Mouse (Mus musculus): ENCODE results near the gene Znfx1.
"Not testable (repeated sequence)": the region's sequence is repeated elsewhere in the genome, so short reads cannot be mapped to it uniquely, and the experiment has no call there.

Znfx1 gene

DNA sequence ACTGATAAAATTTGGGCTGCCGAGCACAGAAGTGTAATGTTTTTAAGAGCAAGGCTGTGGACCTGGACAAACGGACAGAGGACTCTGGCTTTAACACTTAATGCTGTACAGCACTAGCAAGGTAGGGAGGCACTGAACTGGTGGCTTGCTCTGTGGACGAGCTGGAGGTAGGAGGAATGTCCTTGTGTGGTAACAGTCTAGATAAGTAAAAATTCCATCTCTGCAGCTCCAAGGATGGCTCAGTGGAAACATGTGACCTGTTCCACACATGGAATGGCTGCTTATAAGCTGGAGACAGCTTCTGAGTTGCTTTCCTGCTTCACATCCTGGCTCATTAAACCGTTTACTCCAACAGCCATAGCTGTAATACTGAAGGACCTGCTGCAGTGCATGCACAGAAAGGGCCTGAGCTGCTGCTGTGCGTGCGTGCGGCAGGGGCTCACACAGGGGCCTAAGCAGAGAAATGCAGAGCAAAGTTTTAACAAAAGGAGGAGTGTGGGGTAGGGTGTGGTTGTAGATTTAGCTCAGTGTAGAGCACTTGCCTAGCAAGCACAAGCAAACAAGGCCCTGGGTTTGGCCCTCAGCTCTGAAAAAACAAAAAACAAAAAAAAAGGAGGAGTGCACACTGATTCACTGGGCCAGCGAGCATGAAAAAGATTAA lies 14.0 kb downstream of the Znfx1 start:
- DNase-seq, result no peak

DNA sequence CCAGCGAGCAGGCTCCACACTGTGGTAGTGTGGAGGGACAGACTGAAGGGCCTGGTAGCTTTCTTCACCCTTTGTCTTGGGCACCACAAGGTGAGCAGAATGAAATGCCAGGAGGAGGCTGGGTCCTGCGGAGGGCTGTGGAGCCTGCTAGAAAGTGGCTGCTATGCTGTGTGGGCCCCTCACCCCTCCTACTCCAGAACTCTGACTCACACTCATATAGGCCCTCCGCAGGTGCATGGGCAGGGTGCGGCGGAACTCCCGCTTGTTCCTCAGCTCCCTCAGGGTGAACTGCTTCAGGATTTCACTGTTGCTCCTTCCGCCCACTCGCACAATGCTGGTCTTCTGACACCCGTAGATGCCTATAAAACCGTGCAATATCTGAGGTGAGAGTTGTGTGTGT lies 14.6 kb downstream of the Znfx1 start:
- DNase-seq, result no peak

GRCm38 (mm10) chr2:167043400-167044121 lies 19.3 kb downstream of the Znfx1 start:
- no peak for DNase-seq

DNA sequence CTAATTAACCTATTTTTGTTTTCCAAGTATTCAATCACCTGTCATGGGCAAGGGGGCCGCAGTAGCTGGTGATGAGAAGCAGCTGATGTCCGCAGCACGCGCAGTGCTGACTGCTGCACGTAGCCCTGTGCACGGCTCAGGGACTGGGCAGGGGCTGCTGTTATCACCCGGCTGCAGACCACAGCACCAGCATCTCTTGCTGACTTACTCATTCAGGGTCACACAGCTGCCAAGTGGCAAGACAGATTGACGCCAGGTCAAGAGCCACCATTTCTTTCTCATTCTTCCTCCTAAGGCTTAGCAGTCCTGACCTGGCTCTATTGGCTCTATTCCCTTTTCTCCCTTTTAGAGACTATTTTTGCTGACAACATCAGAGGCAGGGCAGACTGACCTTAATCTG lies 23.4 kb downstream of the Znfx1 start:
- no peak for DNase-seq

DNA sequence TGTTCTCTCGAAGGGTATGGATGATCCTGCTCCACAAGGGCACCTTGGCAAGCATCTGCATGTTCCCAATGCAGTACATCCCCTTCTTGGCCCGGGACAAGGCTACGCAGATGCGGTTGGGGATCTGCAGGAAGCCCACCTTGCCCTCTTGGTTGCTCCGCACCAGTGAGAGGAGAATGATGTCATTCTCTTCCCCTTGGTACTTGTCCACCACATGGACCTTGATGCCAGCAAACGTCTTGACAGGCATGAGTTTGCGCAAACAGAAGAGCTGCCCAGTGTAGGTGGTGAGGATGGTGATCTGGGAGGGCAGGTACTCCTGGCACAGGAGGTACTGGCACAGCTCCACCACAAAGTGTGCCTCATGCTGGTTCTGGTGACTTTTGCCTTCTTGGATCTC lies 24.1 kb downstream of the Znfx1 start:
- DNase-seq, result no peak

GRCm38 (mm10) chr2:167038297-167038696 lies 24.5 kb downstream of the Znfx1 start:
- no peak for DNase-seq

GRCm38 (mm10) chr2:167037710-167038109 lies 25.1 kb downstream of the Znfx1 start:
- DNase-seq, result no peak

DNA sequence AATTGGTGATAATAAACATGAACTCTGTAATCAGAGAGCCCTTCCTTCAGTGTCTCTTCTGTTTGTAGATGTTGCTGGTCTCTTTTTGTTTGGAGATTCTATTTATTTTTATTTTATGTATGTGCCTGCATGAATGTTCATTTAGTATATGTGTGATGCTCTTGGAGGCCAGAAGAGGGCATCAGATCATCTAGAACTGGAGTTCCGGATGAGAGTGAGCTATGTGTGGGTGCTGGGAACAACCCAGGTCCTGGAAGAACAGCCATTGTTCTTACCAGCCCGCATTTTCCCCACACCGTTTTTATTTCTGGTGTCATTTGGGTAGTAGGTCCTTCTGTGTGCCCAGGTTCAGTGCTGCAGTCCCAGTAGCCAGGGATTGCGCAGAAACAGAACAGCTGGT lies 32.3 kb downstream of the Znfx1 start:
- no peak for DNase-seq

DNA sequence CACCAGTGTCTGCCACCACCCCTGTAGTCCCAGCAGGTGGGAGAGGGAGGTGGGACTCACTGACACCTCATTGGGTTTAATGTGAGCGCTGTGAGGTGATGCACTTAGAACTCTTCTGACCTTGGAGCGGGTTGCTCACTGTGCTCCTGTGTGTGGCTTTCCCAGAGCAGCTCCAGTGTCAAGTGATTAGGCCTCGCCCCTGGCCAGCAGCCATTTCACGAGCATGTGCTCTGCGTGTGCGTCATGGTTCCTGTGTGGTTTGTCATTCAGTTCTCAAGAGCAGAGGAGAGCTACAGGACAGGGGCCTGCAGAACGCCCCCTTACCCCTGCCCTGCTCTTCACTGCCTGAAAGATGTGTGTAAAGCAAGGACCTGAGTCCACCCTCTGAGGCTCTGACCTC lies 34.3 kb downstream of the Znfx1 start:
- DNase-seq, result no peak

DNA sequence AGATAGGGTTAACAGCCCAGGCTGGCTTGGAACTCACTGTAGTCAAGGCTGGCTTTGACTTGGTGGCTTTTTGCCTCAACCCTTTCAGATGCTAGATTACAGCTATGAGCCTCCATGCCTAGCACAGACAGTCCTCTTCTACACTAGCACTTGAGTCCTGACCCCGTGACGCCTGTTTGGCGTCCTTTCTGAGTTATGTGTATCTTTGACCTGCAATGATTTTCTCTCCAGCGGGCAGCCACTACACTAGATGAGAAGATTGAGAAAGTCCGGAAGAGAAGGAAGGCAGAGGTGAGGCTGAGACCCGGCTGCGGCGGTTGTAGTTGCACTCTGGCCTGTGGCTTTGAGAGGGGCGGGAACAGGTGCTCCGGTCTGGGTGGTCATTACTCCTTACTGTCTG lies 43.4 kb downstream of the Znfx1 start:
- DNase-seq, result no peak

GRCm38 (mm10) chr2:167015382-167015718 lies 47.5 kb downstream of the Znfx1 start:
- no peak for DNase-seq

GRCm38 (mm10) chr2:167014702-167015381 lies 48.0 kb downstream of the Znfx1 start, which contains the start of gene Ddx27:
Gene Ddx27, plus strand, starts transcription at chr2:167015193.
- DNase-seq, result peak; percentile 85

DNA sequence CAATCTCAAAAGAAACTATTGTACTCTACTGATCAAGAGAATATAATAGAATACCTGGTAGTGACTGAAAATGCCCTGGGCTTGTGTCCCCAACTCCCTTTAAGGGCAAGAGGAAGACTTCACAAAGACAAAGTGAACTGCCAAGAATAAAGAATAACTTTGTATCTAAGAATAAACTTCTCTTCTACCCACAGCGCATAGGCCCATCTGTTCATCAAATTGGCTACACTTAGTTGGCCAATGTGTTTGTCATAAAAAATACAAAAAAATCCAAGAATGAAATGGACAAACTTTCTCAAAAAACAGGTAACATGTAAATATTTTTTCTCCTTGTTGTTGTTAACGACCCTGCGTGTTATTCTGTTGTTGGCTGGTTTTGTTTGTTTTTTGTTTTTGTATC lies 52.3 kb downstream of the Znfx1 start:
- DNase-seq, result no peak

DNA sequence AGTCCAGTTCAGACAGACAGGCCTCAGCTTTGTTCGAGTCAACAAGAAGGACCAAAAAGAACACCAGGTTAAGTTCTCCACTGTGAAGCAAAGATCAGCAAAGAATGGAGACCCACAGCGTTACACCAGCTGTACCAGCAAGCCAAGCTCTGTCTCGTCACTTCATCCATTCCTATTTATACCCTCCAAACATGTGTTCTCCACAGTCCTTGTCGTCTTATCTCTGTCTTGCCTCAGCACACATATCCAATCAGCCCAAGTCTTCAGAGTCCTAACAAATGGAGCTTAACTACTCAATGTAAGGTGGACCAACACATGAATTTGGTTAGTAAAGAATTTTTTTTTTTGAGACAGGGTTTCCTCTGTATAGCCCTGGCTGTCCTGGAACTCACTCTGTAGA lies 53.3 kb downstream of the Znfx1 start:
- no peak for DNase-seq

- DNase-seq, result not testable (repeated sequence)
Observed at GRCm38 (mm10) chr2:167007565-167007964, 55.2 kb downstream of the Znfx1 start.

DNA sequence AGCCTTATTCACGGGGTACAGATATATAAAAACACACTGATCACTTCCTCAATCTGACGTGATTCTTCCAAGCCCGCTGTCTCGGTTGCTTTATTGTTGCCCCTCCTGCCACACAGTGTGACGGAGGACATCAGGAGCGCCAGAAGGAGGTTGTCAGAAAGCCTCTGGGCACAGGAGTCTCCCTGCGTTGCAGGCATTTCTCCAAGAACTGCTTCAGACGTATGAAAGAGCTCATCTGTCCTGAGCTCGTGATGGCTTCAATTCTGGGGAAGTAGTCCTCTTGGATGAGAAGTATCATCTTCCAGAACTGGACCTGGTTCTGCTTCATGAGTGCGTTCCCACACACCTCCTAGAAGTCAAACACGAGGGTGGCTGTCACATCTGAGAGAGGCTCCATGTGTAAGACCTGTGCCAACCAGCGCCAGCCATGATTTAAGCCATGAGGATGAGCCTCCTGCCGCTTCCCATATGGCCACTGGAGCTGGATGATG lies 55.8 kb downstream of the Znfx1 start:
- peak; percentile 59 for DNase-seq

DNA sequence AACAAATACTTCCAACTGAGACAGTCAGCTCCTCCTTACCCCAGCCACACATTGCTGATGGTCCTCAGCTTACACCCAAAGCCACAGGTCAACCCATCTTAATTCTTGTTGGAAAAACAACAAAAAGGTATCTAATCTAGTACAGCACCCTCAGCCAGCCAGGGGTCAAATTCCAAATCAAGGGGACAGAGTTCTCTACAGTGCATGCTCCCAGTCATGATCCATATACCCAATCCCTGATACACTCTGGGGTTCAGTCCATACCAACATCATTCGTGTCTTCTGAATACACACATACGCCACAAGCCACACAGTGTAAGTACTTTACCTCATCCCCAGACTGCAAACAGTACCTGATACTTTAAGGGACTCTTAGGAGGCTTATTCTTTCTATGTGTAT lies 56.5 kb downstream of the Znfx1 start:
- no peak for DNase-seq

DNA sequence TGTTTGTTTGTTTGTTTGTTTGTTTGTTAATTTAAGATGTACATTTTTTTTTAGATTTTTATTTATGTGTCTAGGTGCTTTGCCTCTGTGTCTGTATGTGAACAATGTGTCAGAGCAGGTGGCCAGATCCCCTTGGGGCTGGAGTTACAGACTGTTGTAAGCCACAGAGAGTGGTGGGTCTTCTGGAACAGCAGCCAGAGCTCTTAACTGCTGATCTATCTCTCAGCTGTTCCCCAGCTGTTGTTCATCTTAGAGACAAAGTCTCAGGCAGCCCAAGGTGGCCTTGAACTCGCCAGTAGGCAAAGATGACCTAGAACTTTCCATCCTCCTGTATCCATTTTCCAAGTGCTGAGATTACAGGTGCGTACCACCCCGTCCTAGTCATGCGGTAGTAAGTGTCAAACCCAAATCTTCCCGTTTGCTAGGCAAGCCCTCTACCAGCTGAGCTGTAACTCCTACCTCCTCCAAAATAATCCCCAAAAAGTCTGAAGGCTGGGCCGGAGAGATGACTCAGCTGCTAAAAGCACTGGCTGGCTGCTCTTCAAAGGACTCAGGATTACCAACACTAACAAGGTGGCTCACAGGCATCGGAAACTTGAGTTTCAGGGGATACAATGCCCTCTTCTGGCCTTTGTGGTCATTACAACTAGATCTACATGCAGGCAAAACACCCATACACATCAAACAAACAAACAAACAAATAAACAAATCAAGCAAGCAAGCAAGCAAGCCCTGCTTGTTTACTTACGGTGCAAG lies 58.5 kb downstream of the Znfx1 start:
- DNase-seq, result peak; percentile 67

DNA sequence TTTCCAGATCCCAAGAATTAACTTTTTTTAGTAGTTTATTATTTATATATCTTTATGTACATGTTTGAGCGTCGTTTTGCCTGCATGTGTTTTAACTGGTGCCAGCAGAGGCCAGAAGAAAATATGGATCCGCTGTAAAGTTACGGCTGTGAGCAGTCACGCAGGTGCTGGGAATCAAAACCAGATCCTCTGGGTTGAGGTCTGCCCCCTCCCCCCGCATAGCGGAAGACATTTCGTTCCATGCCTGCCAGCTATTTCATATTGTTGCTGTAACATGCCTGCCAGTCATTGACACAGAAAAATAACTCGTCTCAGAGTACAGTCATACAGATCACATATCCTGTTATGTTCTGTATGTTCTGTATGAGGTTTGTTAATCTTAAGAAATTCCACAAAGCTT lies 61.3 kb downstream of the Znfx1 start:
- DNase-seq, result no peak

GRCm38 (mm10) chr2:166996533-166996894 lies 66.3 kb downstream of the Znfx1 start:
- DNase-seq, result no peak

GRCm38 (mm10) chr2:166995796-166996532 lies 66.9 kb downstream of the Znfx1 start, which contains the start of gene Stau1:
Gene Stau1, minus strand, starts transcription at chr2:166996299.
- peak; percentile 93 for DNase-seq

DNA sequence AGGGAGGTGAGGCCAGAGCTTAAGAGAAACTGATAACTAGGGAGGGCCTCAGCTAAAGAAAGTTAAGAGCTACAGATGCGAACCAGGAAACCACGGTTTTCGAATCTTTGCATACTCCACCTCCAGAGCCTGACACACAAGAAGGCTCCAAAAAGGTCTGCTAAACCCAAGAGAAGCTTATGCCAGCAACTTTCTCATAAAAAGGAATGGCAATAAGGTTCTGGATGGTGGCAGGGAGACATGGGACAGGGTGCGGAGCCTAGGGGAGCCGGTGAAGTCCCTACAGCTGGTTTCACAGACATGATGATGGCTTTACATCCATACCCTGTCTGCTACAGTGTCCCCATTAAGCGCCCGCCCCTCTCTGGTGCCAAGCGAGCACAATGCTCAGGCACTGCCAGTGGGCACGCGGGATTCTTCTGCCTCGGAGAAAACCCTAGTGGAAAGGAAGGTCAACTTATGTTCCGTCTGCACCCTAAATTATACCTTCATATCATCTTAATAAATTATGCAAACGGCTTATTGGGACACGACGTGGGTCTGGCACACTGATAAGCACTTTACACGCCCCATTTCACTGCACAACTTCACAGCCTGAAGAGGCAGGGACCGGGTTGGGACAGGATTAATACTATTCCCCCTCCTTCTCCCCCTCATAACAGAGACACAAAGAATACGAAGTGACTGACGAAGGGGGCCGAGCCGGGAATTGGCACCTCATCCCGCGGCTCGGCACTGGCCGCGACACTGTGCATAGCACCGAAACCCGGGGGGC lies 67.6 kb downstream of the Znfx1 start:
- peak; percentile 26 for DNase-seq
